Mouse (Mus musculus) lung, postnatal 0 days (tissue): ENCODE data around the gene Cdc42bpa.

Experiments used
- CTCF ChIP-seq: IDR thresholded peaks from 2 replicates; pipeline ENCODE4 v1.5.1; 2016; ENCODE audit warnings: antibody characterized with exemption, mild to moderate bottlenecking
- EP300 ChIP-seq: IDR thresholded peaks from 2 replicates; pipeline ENCODE4 v1.6.1; 2016; ENCODE audit warnings: antibody characterized with exemption, mild to moderate bottlenecking, control low read depth

DNA sequence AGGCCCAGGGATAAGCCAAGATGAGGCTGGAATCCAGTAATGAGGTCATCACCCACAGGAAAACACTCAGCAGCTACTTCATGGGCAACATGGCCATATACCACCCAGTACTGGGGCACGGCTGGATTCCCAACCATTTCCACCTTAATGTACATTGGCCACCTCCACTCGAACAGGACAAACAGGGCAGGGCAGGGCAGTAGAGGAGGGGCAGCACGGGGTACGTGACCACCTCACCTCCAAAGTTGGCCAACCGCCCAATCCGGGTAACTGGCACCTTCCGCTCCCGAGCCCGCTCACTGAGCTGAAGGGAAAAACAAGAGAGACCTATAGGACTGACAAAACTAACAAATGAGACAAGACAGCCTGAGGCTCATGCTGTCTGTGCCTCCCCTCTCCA is 218.1 kb downstream of the Cdc42bpa start:
- TF ChIP-seq CTCF (no peak), EP300 (no peak)
